In the genomic region with DNA sequence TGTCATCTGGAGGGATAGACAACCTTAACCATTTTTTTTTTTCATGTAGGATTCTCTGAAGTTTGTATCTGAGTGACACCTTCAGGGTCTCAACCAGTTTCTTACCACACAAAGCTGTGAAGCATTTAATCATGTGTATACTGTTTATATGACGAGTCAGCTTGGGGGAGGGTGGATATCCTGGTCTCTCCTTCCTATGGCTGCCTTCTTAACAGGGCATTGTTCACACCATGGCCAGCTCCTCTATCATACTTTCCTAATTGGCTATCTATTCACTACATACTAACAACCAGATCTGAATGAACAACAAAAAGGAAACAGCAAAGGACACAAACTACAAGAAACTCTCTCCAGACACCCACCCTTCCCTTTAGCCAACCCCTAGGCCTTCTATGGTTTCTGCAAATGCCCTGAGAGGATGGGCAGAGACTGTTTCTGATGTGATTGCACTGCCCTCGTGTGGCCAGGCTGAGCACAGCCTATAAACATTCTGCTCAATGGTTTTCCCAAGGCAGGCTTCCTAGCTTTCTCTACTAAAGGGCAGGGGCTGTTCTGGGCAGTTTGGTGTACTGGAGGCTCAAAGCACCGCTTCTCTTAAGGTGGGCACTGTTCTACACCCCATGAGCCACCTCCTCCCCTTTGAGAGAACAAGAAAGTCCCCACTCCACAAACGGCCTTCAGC, we compare ENCODE assay signal across 9 mouse cellular contexts. TPM values are rescaled to one million over a fixed set of nuclear protein-coding genes. Genes with fewer than 3 reads are reported as not detected.
DNase-seq lines count a peak whose midpoint lies in the region; ATAC-seq and TF ChIP-seq lines count a peak whose summit lies in the region.
"Had no signal": no experiment of that assay in that cellular context is flagged by ENCODE, and none has a peak within 500 bp of the region (broad histone marks: within the 10 kb centered on the region; RNA-seq: fewer than 3 reads in every experiment).

No protein-coding gene starts in this region.

- TF ChIP-seq CTCF in Patski (IDR thresholded peaks at IDR 0.05) = peak; percentile 96

- H3K9ac ChIP-seq in hindbrain, embryonic 16.5 days (ENCODE audit: low read depth, low read length) = no peak overlapping the region

- no peaks in the 10 kb centered on the region for H3K27me3 ChIP-seq in Patski
- no peaks in the 10 kb centered on the region for H3K27me3 ChIP-seq in hindbrain, embryonic 16.5 days (replicated peaks; ENCODE audit: control insufficient read depth, insufficient read depth, low read length)
- H3K27me3 ChIP-seq: megakaryocyte, embryonic 14.5 days had no signal

- H3K36me3 ChIP-seq in hindbrain, embryonic 16.5 days (ENCODE audit: control insufficient read depth, insufficient read depth, low read length) = peaks cover 16% of the 10 kb centered on the region

- CTCF ChIA-PET in Patski (lab: Charles Lee) = interaction anchor here (0.6 to 1.9 kb wide), 10 partner anchors 10 to 506 kb away, joined by 3 to 10 read pairs (median 4); no protein-coding TSS in a partner anchor

- H3K4me2 ChIP-seq in hindbrain, embryonic 16.5 days (ENCODE audit: low read length) = no peak overlapping the region

- DNase-seq in Patski (ENCODE audit: low read depth, low spot score) = no peak
- DNase-seq in cerebellum, postnatal 10 days = peak; percentile 83
- DNase-seq in frontal cortex, postnatal 10 days (ENCODE audit: low spot score in 2 of 2) = peak; percentile 50 to 65
- peak; percentile 70 to 76 for DNase-seq in layer of hippocampus, postnatal 36 days
- DNase-seq in lung, postnatal 25 days (ENCODE audit: low spot score) = peak; percentile 57
- DNase-seq in retina, postnatal 1 day = peak; percentile 78
- peak; percentile 38 to 52 for DNase-seq in urinary bladder, adult 18-20 months (ENCODE audit: low spot score in 2 of 2)

- H3K9me3 ChIP-seq in hindbrain, embryonic 16.5 days (ENCODE audit: control insufficient read depth, low read length) = no peaks in the 10 kb centered on the region
- H3K9me3 ChIP-seq: megakaryocyte, embryonic 14.5 days had no signal

- POLR2A ChIA-PET in Patski (lab: Charles Lee) = no interaction called here

- ATAC-seq in Patski = peak; percentile 83
- peak; percentile 92 for ATAC-seq in hindbrain, embryonic 16.5 days

- H3K4me3 ChIP-seq in hindbrain, embryonic 16.5 days (ENCODE audit: low read length) = no peak overlapping the region
- H3K4me3 ChIP-seq: megakaryocyte, embryonic 14.5 days had no signal

- no peak overlapping the region for H3K27ac ChIP-seq in hindbrain, embryonic 16.5 days (ENCODE audit: low read depth, low read length)

- no peaks in the 10 kb centered on the region for H3K4me1 ChIP-seq in hindbrain, embryonic 16.5 days (ENCODE audit: control insufficient read depth, insufficient read depth, low read depth, low read length)

- 46% methylated on average over 4 of the region's 4 CpGs for WGBS in hindbrain, embryonic 16.5 days

- in situ Hi-C loops in Patski (cut with MboI; ENCODE audit: low pct_unique_long_range_greater_than_20kb) = loop anchor here (5.0 kb wide), 1 partner anchor 329 kb away; no protein-coding TSS in a partner anchor

RNA-seq across cellular contexts. Expression of a gene that starts 8.9 kb away (rescaled TPM):
- polyA plus RNA-seq in Patski (2021) = not detected
- 0.41 and 0.71 TPM in 2 replicates for polyA plus RNA-seq in hindbrain, embryonic 16.5 days (2015; fragmentation: Nextera tagmentation; extraction: Ambion mirVana)
- 1 to 10 TPM in 1 of 2 experiments, under 1 TPM in 1; 0.80 to 1.2 TPM for total RNA-seq in layer of hippocampus, postnatal 36 days (2021)

RNA-seq across cellular contexts. Expression of a gene that starts 16.3 kb away (rescaled TPM):
- polyA plus RNA-seq in Patski (2021) = 170 TPM
- polyA plus RNA-seq in hindbrain, embryonic 16.5 days (2015; fragmentation: Nextera tagmentation; extraction: Ambion mirVana) = 119 and 126 TPM in 2 replicates
- total RNA-seq in layer of hippocampus, postnatal 36 days (2021) = 10 to 100 TPM; 71.4 to 80.0 TPM

RNA-seq across cellular contexts. Expression of a gene that starts 49.0 kb away (rescaled TPM):
- 368 TPM for polyA plus RNA-seq in Patski (2021)
- polyA plus RNA-seq in hindbrain, embryonic 16.5 days (2015; fragmentation: Nextera tagmentation; extraction: Ambion mirVana) = 262 and 265 TPM in 2 replicates
- 100 to 1,000 TPM; 300 to 323 TPM for total RNA-seq in layer of hippocampus, postnatal 36 days (2021)

RNA-seq across cellular contexts. Expression of a gene that starts 49.0 kb away (rescaled TPM):
- 45.2 TPM for polyA plus RNA-seq in Patski (2021)
- polyA plus RNA-seq in hindbrain, embryonic 16.5 days (2015; fragmentation: Nextera tagmentation; extraction: Ambion mirVana) = 44.3 and 45.7 TPM in 2 replicates
- total RNA-seq in layer of hippocampus, postnatal 36 days (2021) = 10 to 100 TPM; 89.6 to 91.1 TPM
